Mouse (Mus musculus) C2C12 (cell line): Measurements from ENCODE around the gene Hcrtr2.

Source experiments
- CEBPB ChIP-seq: IDR thresholded peaks from one replicate; pipeline ENCODE4 v1.6.1; 2011; ENCODE audit warnings: low read depth, mild to moderate bottlenecking, control low read depth, moderate library complexity
- CTCF ChIP-seq: IDR thresholded peaks from one replicate; pipeline ENCODE4 v1.5.1; 2011; ENCODE audit not compliant: control insufficient read depth, insufficient read depth, insufficient read length
- FOSL1 ChIP-seq: IDR thresholded peaks from one replicate; pipeline ENCODE4 v1.8.0; 2011; ENCODE audit warnings: mild to moderate bottlenecking, low read length; ENCODE audit not compliant: poor library complexity, insufficient read depth, severe bottlenecking
- MAX ChIP-seq: IDR thresholded peaks from one replicate; pipeline ENCODE4 v1.6.1; 2011; ENCODE audit warnings: mild to moderate bottlenecking, control low read depth
- MYOD1 ChIP-seq: IDR thresholded peaks from one replicate; pipeline ENCODE4 v1.6.1; 2011; ENCODE audit warnings: low read depth; ENCODE audit not compliant: control insufficient read depth, insufficient read length
- MYOG ChIP-seq: IDR thresholded peaks from one replicate; pipeline ENCODE4 v1.6.1; 2011; ENCODE audit not compliant: control insufficient read depth, insufficient read length; ENCODE audit errors: extremely low read depth
- USF1 ChIP-seq: IDR thresholded peaks from one replicate; pipeline ENCODE4 v1.6.1; 2011; ENCODE audit warnings: low read depth, mild to moderate bottlenecking, control low read depth, moderate library complexity

DNA sequence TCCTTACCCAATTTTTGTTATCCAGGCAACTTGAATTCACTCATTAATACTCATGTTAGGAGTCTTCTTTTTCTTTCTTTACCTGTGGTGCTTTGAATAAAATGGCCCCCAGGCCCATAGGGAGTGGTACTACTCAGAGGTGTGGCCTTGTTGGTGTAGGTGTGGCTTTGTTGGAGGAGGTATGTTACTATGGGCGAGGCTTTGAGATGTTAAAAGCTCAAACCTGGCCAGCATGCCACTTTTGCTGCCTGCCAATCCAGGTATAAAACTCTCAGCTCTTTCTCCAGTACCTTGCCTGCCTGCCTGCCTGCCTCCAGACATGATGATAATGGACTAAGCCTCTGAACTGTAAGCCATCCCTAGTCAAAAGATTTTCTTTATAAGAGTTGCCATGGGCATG, 11.4 kb downstream of the Hcrtr2 start:
- no peak for TF ChIP-seq CTCF
- TF ChIP-seq CEBPB: no peak
- no peak for TF ChIP-seq MYOD1
- TF ChIP-seq USF1: no peak
- TF ChIP-seq MAX: no peak
- no peak for TF ChIP-seq MYOG
- no peak for TF ChIP-seq FOSL1
